25 mouse cellular contexts compared by ENCODE assay signal in the genomic region with DNA sequence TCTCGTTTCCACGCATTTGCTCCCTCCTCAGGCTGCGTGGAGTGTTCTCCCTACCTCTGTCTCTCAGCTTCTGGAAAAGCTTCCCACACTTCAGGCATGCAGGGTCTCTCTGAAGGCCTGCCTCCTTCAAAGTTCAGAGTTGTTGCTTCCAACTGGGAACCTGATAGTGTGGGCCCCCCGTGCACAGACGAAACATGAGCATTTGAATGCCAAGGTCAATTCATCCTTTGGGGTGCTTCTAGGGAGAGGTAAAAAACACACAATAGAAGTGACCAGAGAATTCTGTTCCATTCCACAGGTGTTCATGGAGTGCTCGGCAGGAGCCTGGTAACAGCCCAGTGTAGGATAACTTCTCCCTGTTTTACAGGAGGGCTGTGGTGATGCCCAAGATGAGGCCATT.
"Had no signal": no experiment of that assay in that cellular context is flagged by ENCODE, and none has a peak within 500 bp of the region (broad histone marks: within the 10 kb centered on the region; RNA-seq: fewer than 3 reads in every experiment).

No protein-coding gene starts in this region.

- ATAC-seq: hindbrain, embryonic 16.5 days; inflammation-experienced regulatory T-cells, adult 6 months; intestine, embryonic 15.5 days; liver, postnatal 0 days had no signal

- H3K4me1 ChIP-seq: hindbrain, embryonic 12.5 days; intestine, embryonic 15.5 days; liver, embryonic 13.5 days; liver, embryonic 15.5 days had no signal

- H3K4me3 ChIP-seq: heart, embryonic 12.5 days; hindbrain, embryonic 10.5 days; hindbrain, embryonic 12.5 days; intestine, embryonic 15.5 days; layer of hippocampus, adult 2 months; left cerebral cortex, adult 2 months; limb, embryonic 10.5 days; limb, embryonic 12.5 days; liver, embryonic 13.5 days; liver, embryonic 15.5 days had no signal

- DNase-seq: gastrocnemius, postnatal 10 days; gastrocnemius, postnatal 25 days; heart, adult 11 months; heart, postnatal 10 days; heart, postnatal 4 days; kidney, adult 18-20 months; kidney, adult 8-10 months; kidney, postnatal 10 days; kidney, postnatal 25 days; kidney, postnatal 4 days; liver; liver, embryonic 13.5 days; liver, postnatal 0 days had no signal

- H3K27ac ChIP-seq: hindbrain, embryonic 10.5 days; hindbrain, embryonic 12.5 days; hindbrain, embryonic 14.5 days; intestine, embryonic 15.5 days; layer of hippocampus, adult 2 months; left cerebral cortex, adult 2 months; limb, embryonic 10.5 days; limb, embryonic 12.5 days; liver, embryonic 13.5 days; liver, embryonic 15.5 days had no signal
